Mouse (Mus musculus): ENCODE measurements around the gene Anks1b. TPM values are rescaled to one million over a fixed set of nuclear protein-coding genes. Genes with fewer than 3 reads are reported as not detected.

Gene Anks1b
- polyA plus RNA-seq, 1 experiment from 2014 or later, result 17.3 TPM

GRCm38 (mm10) chr10:90864599-90864889, 991.2 kb downstream of the Anks1b start:
- H3K9me3 ChIP-seq (ENCODE audit: control insufficient read depth, low read length), result no peaks in the 10 kb centered on the region
- H3K27me3 ChIP-seq (ENCODE audit: control insufficient read depth, insufficient read depth, low read length), result no peaks in the 10 kb centered on the region
- no peak overlapping the region for H3K4me3 ChIP-seq (ENCODE audit: low read depth, low read length)
- H3K36me3 ChIP-seq (ENCODE audit: control insufficient read depth, insufficient read depth, low read length), result no peaks in the 10 kb centered on the region
- 0 out of 2 replicates have a peak, but pooled peaks cover 3% of the 10 kb centered on the region for H3K4me1 ChIP-seq (replicated peaks; ENCODE audit: control insufficient read depth, insufficient read depth, low read length)
- H3K27ac ChIP-seq (ENCODE audit: low read depth, low read length), result no peak overlapping the region
- WGBS, result 37% methylated on average over 3 of the region's 3 CpGs
- DNase-seq (ENCODE audit: low spot score), result no peak
- no peak overlapping the region for H3K4me2 ChIP-seq (ENCODE audit: low read depth, low read length, severe bottlenecking)
- no peak for ATAC-seq (replicated peaks; ENCODE audit: low FRiP score)
- H3K9ac ChIP-seq (ENCODE audit: low read length), result no peak overlapping the region

- Histone ChIP-seq H3K4me1 (replicated peaks; ENCODE audit: control insufficient read depth, insufficient read depth, low read length) (no peaks in the 10 kb centered on the region), H3K36me3 (ENCODE audit: control insufficient read depth, insufficient read depth, low read length) (no peaks in the 10 kb centered on the region), H3K27ac (ENCODE audit: low read depth, low read length) (no peak overlapping the region), H3K4me3 (ENCODE audit: low read depth, low read length) (no peak overlapping the region), H3K4me2 (ENCODE audit: low read depth, low read length, severe bottlenecking) (no peak overlapping the region), H3K9ac (ENCODE audit: low read length) (no peak overlapping the region), H3K9me3 (ENCODE audit: control insufficient read depth, low read length) (no peaks in the 10 kb centered on the region), H3K27me3 (ENCODE audit: control insufficient read depth, insufficient read depth, low read length) (no peaks in the 10 kb centered on the region)
- ATAC-seq (replicated peaks; ENCODE audit: low FRiP score) (no peak), DNase-seq (ENCODE audit: low spot score) (no peak)
- 88% methylated on average over 5 of the region's 5 CpGs for WGBS
Measured at GRCm38 (mm10) chr10:90873204-90873603, 999.9 kb downstream of the Anks1b start.

- Histone ChIP-seq H3K4me2 (ENCODE audit: low read depth, low read length, severe bottlenecking) (no peak overlapping the region), H3K9ac (ENCODE audit: low read length) (no peak overlapping the region), H3K27ac (ENCODE audit: low read depth, low read length) (no peak overlapping the region), H3K9me3 (ENCODE audit: control insufficient read depth, low read length) (no peaks in the 10 kb centered on the region), H3K36me3 (ENCODE audit: control insufficient read depth, insufficient read depth, low read length) (no peaks in the 10 kb centered on the region), H3K27me3 (ENCODE audit: control insufficient read depth, insufficient read depth, low read length) (no peaks in the 10 kb centered on the region), H3K4me3 (ENCODE audit: low read depth, low read length) (no peak overlapping the region), H3K4me1 (replicated peaks; ENCODE audit: control insufficient read depth, insufficient read depth, low read length) (no peaks in the 10 kb centered on the region)
- 85% methylated on average over 3 of the region's 3 CpGs for WGBS
- ATAC-seq (replicated peaks; ENCODE audit: low FRiP score), result no peak
- DNase-seq (ENCODE audit: low spot score), result no peak
Measured at GRCm38 (mm10) chr10:90874166-90874565, 1000.9 kb downstream of the Anks1b start.

GRCm38 (mm10) chr10:90880854-90881560, 1007.7 kb downstream of the Anks1b start:
- ATAC-seq (replicated peaks; ENCODE audit: low FRiP score) (no peak), DNase-seq (ENCODE audit: low spot score) (no peak)
- Histone ChIP-seq H3K27ac (ENCODE audit: low read depth, low read length) (no peak overlapping the region), H3K4me2 (ENCODE audit: low read depth, low read length, severe bottlenecking) (no peak overlapping the region), H3K9me3 (ENCODE audit: control insufficient read depth, low read length) (no peaks in the 10 kb centered on the region), H3K36me3 (ENCODE audit: control insufficient read depth, insufficient read depth, low read length) (no peaks in the 10 kb centered on the region), H3K4me3 (ENCODE audit: low read depth, low read length) (no peak overlapping the region), H3K9ac (ENCODE audit: low read length) (no peak overlapping the region), H3K27me3 (ENCODE audit: control insufficient read depth, insufficient read depth, low read length) (no peaks in the 10 kb centered on the region), H3K4me1 (replicated peaks; ENCODE audit: control insufficient read depth, insufficient read depth, low read length) (no peaks in the 10 kb centered on the region)
- whole genome bisulfite sequencing, result 36% methylated on average over 8 of the region's 8 CpGs

GRCm38 (mm10) chr10:90889566-90889965, 1016.3 kb downstream of the Anks1b start:
- Histone ChIP-seq H3K36me3 (ENCODE audit: control insufficient read depth, insufficient read depth, low read length) (no peaks in the 10 kb centered on the region), H3K27me3 (ENCODE audit: control insufficient read depth, insufficient read depth, low read length) (no peaks in the 10 kb centered on the region), H3K4me2 (ENCODE audit: low read depth, low read length, severe bottlenecking) (no peak overlapping the region), H3K9ac (ENCODE audit: low read length) (no peak overlapping the region), H3K4me3 (ENCODE audit: low read depth, low read length) (no peak overlapping the region), H3K27ac (ENCODE audit: low read depth, low read length) (no peak overlapping the region), H3K4me1 (replicated peaks; ENCODE audit: control insufficient read depth, insufficient read depth, low read length) (no peaks in the 10 kb centered on the region), H3K9me3 (ENCODE audit: control insufficient read depth, low read length) (no peaks in the 10 kb centered on the region)
- 85% methylated on average over 5 of the region's 5 CpGs for WGBS
- DNase-seq (ENCODE audit: low spot score) (no peak), ATAC-seq (replicated peaks; ENCODE audit: low FRiP score) (no peak)

GRCm38 (mm10) chr10:90892728-90893127, 1019.4 kb downstream of the Anks1b start:
- WGBS, result 90% methylated on average over 11 of the region's 11 CpGs

GRCm38 (mm10) chr10:90897894-90898293, 1024.6 kb downstream of the Anks1b start:
- Histone ChIP-seq H3K9ac (ENCODE audit: low read length) (no peak overlapping the region), H3K27ac (ENCODE audit: low read depth, low read length) (no peak overlapping the region), H3K27me3 (ENCODE audit: control insufficient read depth, insufficient read depth, low read length) (no peaks in the 10 kb centered on the region), H3K36me3 (ENCODE audit: control insufficient read depth, insufficient read depth, low read length) (no peaks in the 10 kb centered on the region), H3K4me1 (replicated peaks; ENCODE audit: control insufficient read depth, insufficient read depth, low read length) (no peaks in the 10 kb centered on the region), H3K4me3 (ENCODE audit: low read depth, low read length) (no peak overlapping the region), H3K4me2 (ENCODE audit: low read depth, low read length, severe bottlenecking) (no peak overlapping the region), H3K9me3 (ENCODE audit: control insufficient read depth, low read length) (no peaks in the 10 kb centered on the region)
- DNase-seq (ENCODE audit: low spot score) (no peak), ATAC-seq (replicated peaks; ENCODE audit: low FRiP score) (no peak)
- WGBS, result 81% methylated on average over 3 of the region's 3 CpGs

More at GRCm38 (mm10) chr10:90892728-90893127, 1019.4 kb downstream of the Anks1b start:
- Histone ChIP-seq H3K36me3 (ENCODE audit: control insufficient read depth, insufficient read depth, low read length) (no peaks in the 10 kb centered on the region), H3K27ac (ENCODE audit: low read depth, low read length) (no peak overlapping the region), H3K9ac (ENCODE audit: low read length) (no peak overlapping the region), H3K4me1 (replicated peaks; ENCODE audit: control insufficient read depth, insufficient read depth, low read length) (no peaks in the 10 kb centered on the region), H3K9me3 (ENCODE audit: control insufficient read depth, low read length) (no peaks in the 10 kb centered on the region), H3K27me3 (ENCODE audit: control insufficient read depth, insufficient read depth, low read length) (no peaks in the 10 kb centered on the region), H3K4me3 (ENCODE audit: low read depth, low read length) (no peak overlapping the region), H3K4me2 (ENCODE audit: low read depth, low read length, severe bottlenecking) (no peak overlapping the region)
- ATAC-seq (replicated peaks; ENCODE audit: low FRiP score), result no peak
- DNase-seq (ENCODE audit: low spot score), result no peak

- no peak for ATAC-seq (replicated peaks; ENCODE audit: low FRiP score)
- no peak for DNase-seq (ENCODE audit: low spot score)
- no peak overlapping the region for H3K27ac ChIP-seq (ENCODE audit: low read depth, low read length)
- H3K4me3 ChIP-seq (ENCODE audit: low read depth, low read length), result no peak overlapping the region
- no peak overlapping the region for H3K9ac ChIP-seq (ENCODE audit: low read length)
- no peaks in the 10 kb centered on the region for H3K36me3 ChIP-seq (ENCODE audit: control insufficient read depth, insufficient read depth, low read length)
- H3K4me2 ChIP-seq (ENCODE audit: low read depth, low read length, severe bottlenecking), result no peak overlapping the region
- no peaks in the 10 kb centered on the region for H3K4me1 ChIP-seq (replicated peaks; ENCODE audit: control insufficient read depth, insufficient read depth, low read length)
- H3K27me3 ChIP-seq (ENCODE audit: control insufficient read depth, insufficient read depth, low read length), result no peaks in the 10 kb centered on the region
- H3K9me3 ChIP-seq (ENCODE audit: control insufficient read depth, low read length), result no peaks in the 10 kb centered on the region
Measured at GRCm38 (mm10) chr10:90904185-90904584, 1030.9 kb downstream of the Anks1b start.

GRCm38 (mm10) chr10:90907381-90907780, 1034.1 kb downstream of the Anks1b start:
- Histone ChIP-seq H3K9me3 (ENCODE audit: control insufficient read depth, low read length) (no peaks in the 10 kb centered on the region), H3K4me2 (ENCODE audit: low read depth, low read length, severe bottlenecking) (no peak overlapping the region), H3K36me3 (ENCODE audit: control insufficient read depth, insufficient read depth, low read length) (no peaks in the 10 kb centered on the region), H3K27ac (ENCODE audit: low read depth, low read length) (no peak overlapping the region), H3K9ac (ENCODE audit: low read length) (no peak overlapping the region), H3K27me3 (ENCODE audit: control insufficient read depth, insufficient read depth, low read length) (no peaks in the 10 kb centered on the region), H3K4me1 (replicated peaks; ENCODE audit: control insufficient read depth, insufficient read depth, low read length) (no peaks in the 10 kb centered on the region), H3K4me3 (ENCODE audit: low read depth, low read length) (no peak overlapping the region)
- ATAC-seq (replicated peaks; ENCODE audit: low FRiP score) (no peak), DNase-seq (ENCODE audit: low spot score) (no peak)
- WGBS, result 83% methylated on average over 8 of the region's 8 CpGs
